Mouse (Mus musculus): ENCODE measurements around the gene Kmt2c.

The Kmt2c gene

DNA sequence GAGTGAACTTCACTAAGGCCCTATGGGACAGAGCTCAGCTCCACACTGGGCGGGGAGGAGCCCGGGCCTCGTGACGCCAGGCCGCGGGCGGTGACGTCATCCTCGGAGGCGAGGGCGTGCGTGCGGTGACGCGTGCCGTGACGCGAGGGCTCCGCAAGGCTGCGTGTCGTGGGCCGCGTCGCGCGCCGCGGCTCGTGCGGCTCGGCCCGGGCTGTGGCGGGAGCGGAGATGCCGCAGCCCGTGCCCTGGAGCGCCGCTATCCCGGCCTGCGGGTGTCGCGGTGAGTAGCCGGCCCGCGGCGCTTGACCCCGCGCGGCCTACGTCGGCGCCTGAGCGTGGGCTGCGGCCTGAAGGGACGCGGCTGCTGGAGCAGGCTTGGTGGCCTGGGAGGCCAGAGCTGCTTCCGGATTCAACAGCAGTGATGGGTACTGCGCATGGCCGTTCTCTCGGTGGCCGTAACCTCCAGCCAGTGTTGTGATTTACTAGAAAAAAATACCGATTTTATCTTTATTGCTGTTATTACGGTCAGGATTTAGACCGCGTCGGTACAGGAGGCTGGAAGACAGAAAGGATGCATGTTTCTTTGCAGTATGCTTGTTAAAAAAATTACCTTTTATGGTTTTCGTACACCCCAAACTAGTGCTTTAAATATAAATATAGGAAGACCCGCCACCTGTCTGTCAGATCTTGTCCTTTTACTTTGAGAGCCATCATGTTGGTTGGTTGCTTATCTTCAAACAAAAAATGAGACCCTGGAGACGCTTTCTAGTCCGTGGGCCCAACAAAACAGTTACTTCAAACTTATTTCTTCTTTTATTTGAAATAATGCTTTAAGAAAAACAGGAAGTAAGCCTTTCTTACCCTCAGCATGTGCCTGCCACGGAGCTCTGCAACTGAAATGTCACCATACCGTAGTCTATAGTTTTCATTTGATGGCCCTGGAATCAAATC, 275.6 kb downstream of the Kmt2c start, which contains the start of gene E130116L18Rik:
E130116L18Rik (minus strand) TSS at position 402 of the 951 bp plus-strand sequence.
- peak; percentile 62 for DNase-seq (ENCODE audit: low read depth, low spot score)

Measured in telencephalon, adult 2 months (tissue).